Mouse (Mus musculus): Measurements from ENCODE around the gene Hrk.

The Hrk gene

DNA sequence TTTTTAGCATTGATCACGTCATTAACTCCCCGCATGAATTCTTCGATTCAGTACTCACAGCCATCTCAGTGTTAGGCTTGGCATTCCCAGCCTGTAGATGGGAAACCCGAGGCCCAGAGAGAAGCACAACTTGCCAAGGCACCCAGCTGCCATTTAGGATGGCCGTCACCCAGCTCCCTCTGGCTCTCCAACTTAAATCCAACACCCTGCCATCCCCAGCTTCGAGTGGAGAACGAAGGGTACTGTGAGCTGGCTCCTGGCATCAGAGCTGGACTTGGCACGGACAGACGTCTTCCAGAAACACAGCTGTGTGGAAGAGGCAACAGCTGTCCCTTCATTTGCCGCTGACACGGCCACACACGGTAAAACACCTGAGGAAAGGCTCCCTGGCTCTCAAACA is at the start of gene Hrk:
Hrk (plus strand) TSS at position 68 of the 400 bp plus-strand sequence.
- DNase-seq (ENCODE audit: low spot score in 2 of 2) = no peak

DNA sequence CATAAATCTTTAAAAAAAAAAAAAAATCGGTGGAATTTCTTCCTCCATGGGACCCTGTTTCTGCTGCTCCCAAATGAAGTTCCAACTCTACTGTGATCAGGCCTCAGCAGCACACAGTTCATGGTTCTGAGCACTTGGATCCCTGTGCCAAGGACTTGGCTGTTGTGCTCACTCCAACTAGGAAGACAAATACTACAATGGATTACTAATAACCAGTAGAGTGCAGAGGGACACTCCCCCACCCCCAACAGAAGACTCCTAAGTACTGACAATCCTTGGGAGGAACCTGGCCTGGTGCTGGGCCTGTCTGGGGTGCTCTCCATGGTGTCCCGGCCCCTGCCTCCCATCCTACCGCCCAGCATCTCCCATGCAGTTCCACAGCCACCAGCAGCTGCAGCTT is 46.1 kb upstream of the Hrk start:
- no peak for DNase-seq (ENCODE audit: low spot score in 2 of 2)

DNA sequence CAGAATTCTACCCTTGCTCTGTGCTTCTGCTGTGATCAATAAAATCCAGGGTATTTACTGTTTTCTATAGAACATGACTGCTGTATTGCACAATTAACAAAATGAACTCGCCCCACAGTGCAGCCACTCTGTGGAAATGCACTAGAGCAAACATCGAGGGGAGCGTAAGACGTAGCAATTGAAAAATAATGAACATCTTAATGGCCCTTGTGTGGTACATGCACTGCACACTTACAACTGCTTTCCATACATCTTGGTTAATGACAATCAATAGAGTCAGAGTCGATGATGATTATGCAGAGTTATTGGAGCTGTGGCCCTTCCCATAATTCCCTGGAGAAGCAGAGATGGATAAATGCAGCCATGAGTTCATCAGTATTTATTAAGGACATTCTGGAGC is 45.5 kb upstream of the Hrk start:
- DNase-seq (ENCODE audit: low spot score in 2 of 2) = no peak

DNA sequence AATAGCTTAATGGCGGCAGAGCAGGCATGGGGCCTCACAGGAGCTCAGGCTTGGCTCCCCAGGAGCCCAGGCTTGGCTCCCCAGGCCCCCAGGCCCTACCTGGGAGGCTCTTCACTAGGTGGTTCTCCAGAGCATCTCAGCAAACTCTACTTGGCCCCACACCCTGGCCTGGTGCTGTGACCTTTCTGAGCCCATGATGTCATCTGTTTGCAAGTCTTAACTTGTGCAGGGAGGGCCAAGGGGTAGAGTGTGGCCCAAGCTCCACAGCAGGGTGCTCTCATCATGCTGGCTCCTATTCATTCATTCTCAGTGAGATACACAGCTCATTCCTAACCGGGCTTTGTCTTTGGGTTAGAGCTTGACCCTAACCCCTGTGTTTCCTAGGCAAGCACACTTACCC is 43.8 kb upstream of the Hrk start:
- no peak for DNase-seq (ENCODE audit: low spot score in 2 of 2)

DNA sequence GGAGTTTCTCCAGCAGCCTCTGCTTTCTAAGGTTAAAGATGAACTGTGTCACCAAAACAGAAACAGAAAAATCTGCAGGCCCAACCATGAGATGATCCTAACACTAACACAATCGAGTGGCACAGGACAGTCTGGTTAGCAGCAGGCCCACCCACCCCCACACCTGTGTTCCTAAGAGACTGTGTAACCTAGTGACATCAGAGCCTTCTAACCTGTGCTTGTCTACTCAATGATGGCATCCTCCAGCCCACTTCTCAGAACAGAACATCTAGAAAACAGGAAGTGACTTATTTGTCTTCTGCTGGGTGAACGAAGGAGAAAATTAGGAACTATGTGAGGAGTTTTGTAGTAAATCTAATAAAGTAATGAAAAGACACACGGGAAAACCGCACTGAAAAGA is 42.5 kb upstream of the Hrk start:
- DNase-seq (ENCODE audit: low spot score in 2 of 2) = no peak

DNA sequence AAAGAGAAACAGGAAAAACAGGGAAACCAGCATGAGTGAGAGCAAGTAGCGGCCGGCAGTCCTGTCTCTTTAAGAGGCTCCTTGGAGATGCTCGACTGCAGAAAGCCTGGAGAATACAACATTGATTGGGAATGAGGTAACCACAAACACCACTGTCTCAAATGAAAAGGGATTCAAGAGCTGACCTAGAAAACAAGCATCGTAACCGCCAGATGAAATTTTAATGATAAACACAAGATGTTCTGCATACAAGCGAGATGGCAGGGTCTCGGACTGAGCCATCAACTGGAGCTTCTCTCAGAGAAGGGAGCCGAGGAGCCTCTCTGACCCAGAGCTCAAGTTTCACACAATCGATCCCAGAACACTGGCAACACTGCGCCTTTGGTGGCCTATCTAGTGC is 41.4 kb upstream of the Hrk start:
- no peak for DNase-seq (ENCODE audit: low spot score in 2 of 2)

DNA sequence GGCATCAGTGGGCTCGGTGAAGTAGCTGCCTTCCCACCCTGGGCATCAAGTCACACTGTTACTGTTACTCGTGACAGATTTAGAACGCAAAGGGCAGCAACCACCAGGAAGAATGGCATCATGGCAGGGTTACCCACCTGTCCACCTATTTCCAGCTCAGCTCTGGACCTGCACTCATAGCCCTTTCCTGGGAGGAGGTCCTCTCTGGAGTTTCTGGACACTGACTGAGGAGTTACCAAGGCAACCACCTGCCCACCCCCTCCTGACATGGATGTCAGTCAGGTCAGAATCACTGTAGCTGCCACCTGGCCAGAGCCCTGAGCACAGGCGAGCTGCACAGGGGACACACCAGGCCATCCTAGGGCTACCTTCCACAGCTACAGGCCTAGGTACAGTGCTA is 37.8 kb upstream of the Hrk start:
- DNase-seq (ENCODE audit: low spot score in 2 of 2) = no peak

DNA sequence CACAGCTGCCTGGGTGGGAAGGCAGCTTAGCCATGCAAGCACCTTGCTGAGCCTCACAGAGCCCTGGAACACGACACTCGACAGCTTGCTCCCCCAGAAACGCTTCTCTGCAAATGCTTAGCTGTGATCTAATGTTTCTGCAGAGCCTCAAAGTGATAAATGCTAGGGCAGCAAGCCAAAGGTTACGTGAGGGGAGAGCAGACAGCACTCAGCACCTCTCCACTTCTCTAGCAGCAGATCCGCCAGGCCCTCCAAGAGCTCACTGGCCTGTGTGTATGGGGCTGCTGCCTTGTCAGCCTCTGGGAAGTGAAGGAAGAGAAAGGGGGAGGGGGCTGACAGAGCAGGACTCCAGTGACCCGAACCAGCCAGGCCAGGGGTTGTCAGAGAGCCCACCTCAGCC is 36.2 kb upstream of the Hrk start:
- DNase-seq (ENCODE audit: low spot score in 2 of 2) = no peak

DNA sequence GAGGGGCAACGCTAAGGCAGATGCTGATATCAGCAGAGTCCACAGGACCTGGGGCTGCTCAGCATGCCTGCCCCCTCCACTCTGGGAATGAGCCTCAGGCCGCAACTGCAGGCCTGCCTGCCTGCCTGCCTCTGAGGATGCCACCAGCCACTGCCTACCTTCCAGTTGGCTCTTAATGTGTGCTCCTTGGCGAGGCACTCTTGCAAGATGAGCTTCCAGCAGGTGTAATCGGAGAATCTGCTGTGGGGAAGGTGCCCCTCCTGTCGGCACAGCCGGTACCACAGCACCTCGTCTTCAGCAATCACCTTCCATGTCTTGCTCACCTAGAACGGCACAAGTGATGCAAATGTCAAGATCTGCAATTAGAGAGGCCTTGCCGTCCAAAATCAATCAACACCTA is 35.8 kb upstream of the Hrk start:
- DNase-seq (ENCODE audit: low spot score in 2 of 2) = no peak

DNA sequence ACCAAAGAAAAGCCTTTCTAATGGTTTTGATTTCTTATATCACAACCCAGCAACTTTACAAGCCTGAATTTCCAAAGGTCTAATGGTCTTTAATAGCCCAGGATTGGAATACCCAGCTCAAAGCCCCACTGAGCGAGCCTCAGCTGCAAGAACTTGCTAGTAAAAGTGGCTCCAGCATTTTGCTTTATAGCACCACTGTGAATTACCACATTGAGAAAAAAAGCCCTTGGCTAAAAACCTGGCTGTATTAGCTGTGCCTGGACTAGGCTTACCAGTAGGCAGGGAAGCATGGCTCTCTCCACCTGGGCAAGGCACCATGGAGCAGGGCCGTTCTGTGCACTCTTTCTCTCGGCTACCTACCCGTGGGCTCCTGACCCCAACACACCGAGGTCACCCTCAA is 28.1 kb upstream of the Hrk start:
- DNase-seq (ENCODE audit: low spot score in 2 of 2) = no peak

DNA sequence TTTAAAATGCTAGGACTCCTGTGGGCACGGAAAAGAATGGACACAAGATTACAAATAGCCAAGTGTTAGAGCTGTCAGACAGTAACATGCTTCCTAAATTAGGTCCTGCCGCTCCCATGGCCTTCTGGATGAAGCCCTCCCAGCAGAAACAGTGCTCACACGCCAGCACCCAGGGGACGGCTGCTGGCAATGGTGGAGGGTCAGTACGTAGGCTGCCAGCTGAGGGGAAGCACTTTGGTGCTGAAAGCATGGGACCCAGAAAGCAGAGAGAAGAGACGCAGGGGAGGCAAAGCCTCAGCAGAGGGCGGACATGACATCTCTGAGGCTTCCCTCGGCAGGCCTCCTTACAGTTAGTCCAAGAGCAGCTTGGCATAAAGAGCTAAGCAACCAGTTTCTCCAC is 24.8 kb upstream of the Hrk start:
- DNase-seq (ENCODE audit: low spot score in 2 of 2) = no peak

DNA sequence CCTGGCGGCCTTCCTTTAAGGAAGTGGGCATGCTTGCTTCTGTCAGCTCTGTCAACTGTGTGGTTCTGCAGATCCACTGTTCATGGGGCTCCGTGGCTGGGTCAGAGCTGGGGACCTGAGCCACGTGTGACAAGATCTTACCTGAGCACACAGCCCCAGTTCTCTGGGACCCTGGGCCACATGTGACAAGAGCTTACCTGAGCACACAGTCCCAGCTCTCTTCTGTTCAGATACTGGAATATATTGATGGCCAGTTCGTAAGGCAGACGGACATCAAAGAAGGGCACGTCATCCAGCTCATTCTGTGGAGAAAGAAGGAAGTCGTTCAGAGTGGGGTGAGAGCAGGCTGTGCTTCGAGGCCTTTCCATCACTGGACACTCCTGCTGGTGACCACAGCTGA is 22.0 kb upstream of the Hrk start:
- DNase-seq (ENCODE audit: low spot score in 2 of 2) = no peak

DNA sequence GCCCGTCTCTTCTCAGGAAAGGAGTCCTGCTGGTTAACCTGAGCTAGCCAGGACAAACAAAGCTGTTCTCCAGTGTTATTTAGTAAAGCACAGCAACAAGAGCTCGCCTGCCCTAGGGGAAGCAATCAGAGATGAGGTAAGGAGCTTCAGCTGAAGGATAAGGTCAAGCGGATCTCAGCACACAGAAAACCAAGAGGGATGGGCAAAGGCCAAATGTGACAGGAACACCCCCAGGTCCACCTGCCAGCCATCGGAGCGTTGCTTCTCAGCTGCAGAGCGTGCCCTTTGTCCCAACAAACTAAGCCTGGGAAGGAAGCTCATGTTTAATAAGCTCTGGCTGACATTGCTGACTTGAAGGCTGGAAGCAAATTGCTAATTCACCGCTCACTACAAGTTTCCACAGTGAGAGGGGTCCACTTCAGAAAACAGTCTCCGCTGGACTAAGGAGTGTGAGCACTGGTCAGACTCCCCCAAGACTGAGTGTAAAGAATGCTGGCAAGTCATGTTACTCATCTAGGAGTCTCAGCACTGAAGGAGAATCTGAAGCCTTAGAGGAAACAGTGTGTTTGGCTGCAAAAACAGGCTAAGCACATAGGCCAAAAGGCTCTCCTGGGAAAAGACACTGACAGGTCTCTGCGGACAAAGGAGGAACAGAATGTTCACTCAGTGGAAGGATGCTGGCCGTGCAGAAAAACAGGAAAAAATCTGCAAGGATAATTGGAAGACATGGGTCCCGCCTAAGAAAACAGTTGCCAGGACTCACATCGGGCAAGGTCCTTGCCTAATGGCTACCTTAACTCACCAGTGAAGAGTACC is 21.0 kb upstream of the Hrk start:
- DNase-seq (ENCODE audit: low spot score in 2 of 2) = no peak

DNA sequence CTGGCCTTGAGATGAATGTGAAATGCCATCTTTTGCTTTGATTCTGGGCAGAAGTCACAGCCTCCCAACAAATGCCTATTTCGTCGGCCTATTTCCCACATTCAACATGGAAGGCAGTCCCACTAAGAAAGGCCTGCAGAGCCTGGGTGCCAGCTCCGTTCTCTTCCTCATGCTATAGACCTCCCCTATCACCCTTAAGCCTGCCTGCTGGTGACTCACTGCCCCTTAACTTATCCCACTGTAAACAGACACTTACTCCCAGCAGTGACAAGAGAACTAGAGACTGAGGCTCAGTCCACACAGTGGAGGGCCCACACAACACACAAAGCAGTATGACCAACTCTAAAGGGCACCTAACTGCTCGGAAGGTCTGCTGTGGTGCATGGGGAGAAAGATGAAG is 20.1 kb upstream of the Hrk start:
- no peak for DNase-seq (ENCODE audit: low spot score in 2 of 2)

DNA sequence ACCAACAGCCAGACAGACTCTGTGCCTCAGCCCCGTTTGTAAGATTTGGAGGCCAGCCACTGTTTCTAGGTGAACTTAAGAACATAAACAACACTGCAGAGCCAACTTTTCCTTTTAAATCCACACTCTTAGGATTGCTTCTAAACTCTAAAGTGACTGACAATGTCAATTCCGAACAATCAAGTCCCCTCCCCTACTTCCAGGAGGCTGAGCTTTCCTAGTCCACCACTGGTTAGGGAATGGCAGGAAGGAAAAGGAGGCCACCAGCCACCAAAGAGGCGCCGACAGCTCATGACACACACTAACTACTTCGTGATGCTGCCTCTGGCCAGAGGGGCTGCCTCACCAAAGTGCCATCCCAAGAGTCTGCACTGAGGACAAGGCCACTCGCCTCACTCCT is 19.7 kb upstream of the Hrk start:
- DNase-seq (ENCODE audit: low spot score in 2 of 2) = no peak

DNA sequence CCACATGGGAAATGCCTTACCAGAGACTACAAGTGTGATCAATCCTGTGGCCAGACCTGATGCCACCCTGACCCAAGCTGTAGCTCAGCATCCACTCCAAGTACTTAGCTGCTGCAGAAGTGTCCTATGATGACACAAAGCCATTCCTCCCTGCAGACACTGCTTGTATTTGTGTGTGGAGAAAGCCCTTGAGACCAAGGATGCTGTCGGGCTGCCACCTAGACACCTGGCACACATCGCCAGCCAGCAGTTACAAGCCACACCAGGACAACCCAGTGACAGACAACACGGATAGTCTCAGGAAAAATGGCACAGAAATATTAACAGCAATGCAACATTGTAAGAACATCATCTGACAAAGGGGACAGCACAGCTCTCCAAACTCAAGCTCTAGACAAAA is 19.0 kb upstream of the Hrk start:
- no peak for DNase-seq (ENCODE audit: low spot score in 2 of 2)

DNA sequence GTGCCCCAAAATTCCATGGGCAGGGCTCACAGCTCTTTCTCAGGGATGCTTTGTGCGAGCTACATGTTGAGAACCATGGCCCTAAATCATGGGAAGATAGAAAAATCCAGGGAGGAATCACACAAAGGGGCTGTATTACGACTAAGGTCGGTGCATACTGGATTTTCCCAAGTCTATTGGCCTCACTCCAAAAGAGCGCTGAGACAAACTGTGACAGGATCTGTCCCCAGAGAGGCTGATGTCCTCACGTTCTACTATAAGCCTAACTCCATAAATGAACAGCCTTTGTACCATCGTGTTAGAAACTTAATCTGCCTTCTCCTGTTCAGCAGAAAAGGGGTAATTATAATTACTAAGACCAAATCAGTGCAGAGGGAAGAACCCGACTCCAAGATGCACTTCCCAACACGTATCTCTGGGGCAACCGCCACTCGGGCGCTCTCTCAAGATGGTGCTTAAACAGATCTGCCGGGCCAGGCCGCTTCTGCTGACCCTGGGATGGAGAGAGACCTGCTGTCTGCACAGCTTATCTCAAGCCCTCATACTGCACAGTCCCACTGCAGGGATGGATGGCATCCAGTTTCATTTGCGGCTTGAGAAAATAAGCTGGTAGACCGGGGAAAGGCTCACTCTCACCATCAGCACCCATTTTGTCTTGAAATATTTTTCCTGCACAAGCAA is 18.3 kb upstream of the Hrk start:
- DNase-seq (ENCODE audit: low spot score in 2 of 2) = no peak

DNA sequence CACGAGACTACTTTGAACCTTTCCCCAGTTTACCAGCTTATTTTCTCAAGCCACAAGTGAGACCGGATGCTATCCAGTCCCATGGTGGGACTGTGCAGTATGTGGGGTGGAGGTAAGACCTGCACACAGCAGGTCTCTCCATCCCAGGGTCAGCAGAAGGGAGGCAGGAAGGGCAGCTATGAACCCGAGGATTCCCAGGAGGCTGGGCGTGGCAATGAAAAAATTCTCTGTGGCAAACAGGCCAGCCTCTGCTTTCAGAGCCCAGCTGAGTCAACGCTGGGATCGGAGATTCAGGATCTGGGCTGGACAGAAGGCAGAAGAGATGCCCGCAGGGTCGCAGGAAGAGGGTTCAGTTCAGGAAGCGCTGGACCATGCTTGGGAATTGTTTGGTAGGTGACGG is 17.2 kb upstream of the Hrk start:
- no peak for DNase-seq (ENCODE audit: low spot score in 2 of 2)

DNA sequence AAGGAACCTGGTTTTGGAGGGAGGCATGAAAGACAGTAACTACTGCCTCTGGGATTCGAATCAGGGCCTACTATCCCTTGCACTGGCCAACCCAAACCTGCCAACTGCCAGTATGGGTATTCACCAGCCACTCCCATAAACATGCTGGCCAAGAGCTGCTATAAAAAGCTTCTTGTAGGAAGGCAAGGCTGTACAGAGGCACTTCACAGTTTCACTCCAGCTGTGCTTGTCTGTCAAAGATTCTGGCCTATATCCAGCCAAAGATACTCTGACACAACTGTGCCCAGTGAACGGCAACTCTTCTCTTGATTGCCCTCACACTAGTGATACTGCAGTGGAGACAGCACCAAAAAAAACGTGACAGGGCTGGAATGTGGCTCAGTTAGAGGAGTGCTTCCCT is 14.7 kb upstream of the Hrk start:
- no peak for DNase-seq (ENCODE audit: low spot score in 2 of 2)

DNA sequence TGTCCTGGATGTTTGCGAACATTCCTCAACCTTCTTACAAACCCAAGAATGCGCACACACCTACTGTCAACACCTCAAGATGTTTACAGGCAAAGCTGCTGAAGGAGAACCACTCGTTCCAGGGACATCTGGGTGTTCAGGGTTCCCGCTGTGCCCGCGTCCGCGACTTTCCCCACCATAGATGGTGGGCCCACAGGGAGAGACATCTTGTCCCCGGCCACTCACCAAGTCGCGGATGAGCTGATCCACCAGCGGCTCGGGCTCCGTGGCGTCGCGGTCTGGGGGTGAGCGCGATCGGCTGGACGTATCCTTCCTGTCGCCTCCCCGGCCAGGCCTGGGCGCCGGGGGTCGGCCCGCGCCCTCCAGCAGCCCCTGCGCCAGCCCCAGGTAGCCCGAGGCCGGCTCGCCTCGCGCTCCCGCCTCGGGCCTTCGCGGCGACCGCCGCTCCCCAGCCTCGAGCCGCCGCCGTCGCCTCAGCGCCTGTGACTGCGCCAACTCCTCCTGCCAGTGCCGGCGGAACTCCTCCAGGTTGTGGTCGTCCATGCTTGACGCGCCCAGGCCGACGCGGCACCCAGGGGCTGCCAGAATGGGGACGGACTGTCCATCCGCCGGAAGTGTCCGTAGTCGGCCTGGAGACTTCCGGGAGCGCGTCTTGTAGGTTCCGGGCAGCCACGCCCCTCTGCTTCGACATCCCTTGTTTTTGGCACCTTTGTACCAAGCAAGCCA is 9.4 kb upstream of the Hrk start, which contains the start of gene Fbxw8:
Fbxw8 (minus strand) TSS at position 626 of the 726 bp plus-strand sequence.
- peak; percentile 85 to 88 for DNase-seq (ENCODE audit: low spot score in 2 of 2)

DNA sequence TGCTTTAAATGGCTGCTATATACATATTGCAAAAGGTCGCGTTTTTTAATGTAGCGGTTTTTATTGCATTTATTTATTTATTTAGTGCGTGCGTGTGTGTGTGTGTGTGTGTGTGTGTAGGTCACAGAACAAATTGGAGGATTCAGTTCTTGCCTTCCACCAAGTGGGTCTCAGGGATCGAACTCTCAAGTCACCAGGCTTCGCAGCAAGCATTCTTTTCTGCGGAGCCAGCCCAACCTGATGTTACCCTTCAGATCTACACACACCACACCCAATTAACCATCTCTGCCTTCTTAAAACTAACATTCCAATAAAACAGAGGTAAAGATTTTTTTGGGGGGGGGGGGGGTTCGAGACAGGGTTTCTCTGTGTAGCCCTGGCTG is 8.9 kb upstream of the Hrk start:
- no peak for DNase-seq (ENCODE audit: low spot score in 2 of 2)

DNA sequence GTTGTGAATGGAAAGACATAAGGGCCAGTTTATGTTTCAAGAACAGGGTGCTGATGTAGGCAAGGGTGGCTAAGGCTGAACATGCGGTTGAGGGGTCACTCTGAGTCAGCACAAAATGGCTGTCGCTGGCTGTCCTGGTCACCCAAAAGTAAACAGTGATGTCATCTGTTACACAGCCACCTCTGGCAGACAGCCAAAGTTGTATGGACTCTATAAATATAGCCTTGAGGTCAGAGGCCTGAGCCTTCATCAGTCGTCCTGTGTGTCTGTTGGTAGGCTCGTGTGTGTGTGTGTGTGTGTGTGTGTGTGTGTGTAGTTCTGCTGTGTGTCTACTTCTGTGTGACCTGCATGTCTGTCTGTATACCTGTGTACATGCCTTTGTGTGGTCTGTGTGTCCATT is 7.5 kb upstream of the Hrk start:
- DNase-seq (ENCODE audit: low spot score in 2 of 2) = no peak

DNA sequence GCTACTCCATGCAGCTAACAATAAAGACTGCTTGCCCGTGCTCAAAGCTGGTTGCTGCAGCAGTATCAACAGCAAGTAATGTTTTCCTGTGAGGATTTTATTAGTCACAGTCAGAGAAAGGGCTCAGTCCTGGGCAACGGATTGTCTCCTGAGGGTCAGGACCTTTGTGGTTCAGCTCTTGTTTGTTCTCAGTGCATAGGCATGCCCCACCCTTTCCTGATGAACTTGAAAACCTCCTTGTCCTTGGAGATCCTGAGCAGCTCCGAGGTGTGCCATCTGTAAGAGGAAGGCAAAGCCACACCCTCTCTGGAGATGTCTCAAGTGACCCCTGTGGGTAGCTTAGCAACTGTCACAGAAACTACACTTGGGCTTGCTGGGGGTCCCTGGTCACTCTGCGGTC is 3.8 kb upstream of the Hrk start:
- no peak for DNase-seq (ENCODE audit: low spot score in 2 of 2)
